Mouse (Mus musculus): ENCODE measurements around the gene Efcab1. TPM values are rescaled to one million over a fixed set of nuclear protein-coding genes. Genes with fewer than 3 reads are reported as not detected.

Gene Efcab1
- polyA plus RNA-seq, 1 experiment, result not detected

- Histone ChIP-seq H3K4me3 (ENCODE audit: extremely low read depth, insufficient read depth, insufficient read length) (no peak overlapping the region), H3K27ac (ENCODE audit: insufficient read depth, low read length) (no peak overlapping the region), H3K4me1 (ENCODE audit: control insufficient read depth, insufficient read depth, insufficient read length) (no peaks in the 10 kb centered on the region), H3K27me3 (ENCODE audit: control insufficient read depth, insufficient read depth, low read length) (no peaks in the 10 kb centered on the region), H3K36me3 (ENCODE audit: control insufficient read depth, insufficient read depth, low read length) (no peaks in the 10 kb centered on the region)
- TF ChIP-seq CTCF (IDR thresholded peaks at IDR 0.05; ENCODE audit: extremely low read depth, insufficient read depth, insufficient read length, insufficient replicate concordance), result no peak
- TF ChIP-seq POLR2A (IDR thresholded peaks at IDR 0.05; ENCODE audit: low read depth, low read length), result no peak
- DNase-seq (ENCODE audit: low read depth in 1 of 2, low spot score in 2 of 2), result no peak
- WGBS, result 80% methylated on average over 2 of the region's 2 CpGs
Observed at GRCm38 (mm10) chr16:15014724-15015123, 108.3 kb downstream of the Efcab1 start.

All from spleen, adult 2 months (tissue).